Mouse (Mus musculus) thymus, adult 2 months (tissue): Measurements from ENCODE around the gene Mtfr1l.

Experiments
- CTCF ChIP-seq: fragments of 200-500 bp; IDR thresholded peaks from 2 replicates; pipeline ENCODE4 v1.5.1; 2012; ENCODE audit warnings: mild to moderate bottlenecking, control low read depth, low read length, moderate library complexity, borderline replicate concordance; ENCODE audit not compliant: control insufficient read depth, poor library complexity, insufficient read depth; ENCODE audit errors: extremely low read depth
- POLR2A ChIP-seq: fragments of 200-500 bp; IDR thresholded peaks from 2 replicates; pipeline ENCODE4 v1.6.1; 2012; ENCODE audit warnings: mild to moderate bottlenecking, low read length, control low read depth, moderate library complexity; ENCODE audit not compliant: control insufficient read depth, poor library complexity, insufficient read depth; ENCODE audit errors: extremely low read depth

DNA sequence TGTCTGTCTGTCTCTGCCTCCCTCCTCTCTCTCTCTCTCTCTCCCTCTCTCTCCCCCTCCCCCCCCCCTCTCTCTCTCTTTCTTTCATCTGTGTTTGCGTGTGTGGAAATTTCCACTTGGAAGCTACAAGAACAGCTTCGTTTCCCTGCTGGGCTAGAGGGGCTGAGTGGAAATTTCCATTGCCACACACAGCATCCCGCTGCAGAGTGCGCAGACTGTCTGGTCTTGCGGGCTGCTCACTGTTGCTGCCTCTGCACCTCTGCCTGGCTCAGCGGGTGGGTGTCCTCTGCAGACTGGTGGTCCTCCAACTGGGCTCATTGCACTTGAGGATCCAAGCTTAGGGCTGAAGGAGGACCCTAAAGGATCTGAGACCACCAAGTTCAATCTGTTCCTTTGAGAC is 51.5 kb downstream of the Mtfr1l start:
- no peak for TF ChIP-seq POLR2A
- TF ChIP-seq CTCF: no peak
